Mouse (Mus musculus) layer of hippocampus, postnatal 10 days (tissue): ENCODE data around the gene D630045J12Rik. TPM values are rescaled to one million over a fixed set of nuclear protein-coding genes. Genes with fewer than 3 reads are reported as not detected.

Experiments
- DNase-seq, 2 experiments: peaks; one replicate each; pipeline ENCODE4 v3.0.0; 2021; ENCODE audit warnings: low spot score in 2 of 2
- total RNA-seq, 2 experiments: library from RNA; stranded (reverse); gene quantifications; 2 replicates each; pipeline ENCODE4 v1.2.3; 2021

The D630045J12Rik gene
- total RNA-seq, 2 experiments from 2014 or later, result 40.9 to 41.7 TPM

DNA sequence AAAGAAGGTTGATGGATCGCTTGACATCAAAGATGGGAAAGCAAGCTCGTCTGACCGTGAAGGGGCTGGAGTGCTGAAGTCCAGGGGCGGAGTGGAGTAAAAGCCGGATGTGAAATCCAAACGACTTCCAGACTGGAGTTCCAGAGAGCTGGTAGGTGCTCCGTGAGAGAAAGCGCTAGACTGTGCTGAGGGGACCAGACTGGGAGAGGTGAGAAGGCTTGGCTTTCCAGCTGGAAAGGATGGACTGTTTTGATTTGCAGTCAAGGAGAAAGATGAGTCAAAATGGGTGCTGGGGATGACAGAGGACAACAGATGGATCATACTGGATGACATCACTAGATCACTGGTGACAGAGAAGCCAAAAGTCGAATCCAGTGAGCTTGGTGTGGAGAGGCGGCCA is 58.5 kb downstream of the D630045J12Rik start:
- no peak for DNase-seq

DNA sequence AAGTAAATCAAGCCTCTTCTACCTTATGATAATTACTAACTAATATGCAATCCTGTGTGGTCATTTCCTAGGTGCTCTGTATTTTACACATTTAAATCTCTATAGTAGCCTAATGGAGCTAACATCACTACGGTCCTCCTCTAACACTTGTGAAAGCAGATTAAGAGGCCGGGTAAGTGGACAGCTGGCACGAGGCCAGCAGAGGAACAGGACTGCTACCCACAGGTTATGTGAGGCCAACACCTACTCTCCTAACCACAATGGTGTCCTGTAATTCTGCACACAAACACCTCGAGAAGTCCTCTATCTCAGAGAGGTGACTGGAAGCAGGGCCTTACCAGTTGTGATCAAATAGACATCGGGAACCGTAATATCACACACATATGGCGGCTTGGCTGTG is 59.8 kb downstream of the D630045J12Rik start:
- no peak for DNase-seq

DNA sequence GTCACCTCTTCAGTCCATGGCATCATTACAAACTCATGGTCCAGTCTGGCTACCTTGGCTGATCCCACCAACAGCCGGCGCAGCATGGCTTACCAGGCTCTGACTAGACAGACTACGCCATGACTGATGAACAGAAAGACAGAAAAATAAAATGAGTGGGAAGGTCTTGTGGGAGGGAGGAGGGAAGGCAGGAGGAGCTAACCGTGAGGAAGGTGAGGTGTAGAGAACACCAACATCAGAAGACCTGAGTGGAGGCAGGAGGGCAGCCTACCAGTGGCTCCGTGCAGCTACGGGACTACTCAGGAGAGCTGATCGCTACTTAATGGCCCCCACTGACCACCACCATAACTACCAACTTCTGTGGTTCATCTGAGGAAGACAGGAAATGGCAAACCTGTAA is 60.9 kb downstream of the D630045J12Rik start:
- DNase-seq, result no peak

DNA sequence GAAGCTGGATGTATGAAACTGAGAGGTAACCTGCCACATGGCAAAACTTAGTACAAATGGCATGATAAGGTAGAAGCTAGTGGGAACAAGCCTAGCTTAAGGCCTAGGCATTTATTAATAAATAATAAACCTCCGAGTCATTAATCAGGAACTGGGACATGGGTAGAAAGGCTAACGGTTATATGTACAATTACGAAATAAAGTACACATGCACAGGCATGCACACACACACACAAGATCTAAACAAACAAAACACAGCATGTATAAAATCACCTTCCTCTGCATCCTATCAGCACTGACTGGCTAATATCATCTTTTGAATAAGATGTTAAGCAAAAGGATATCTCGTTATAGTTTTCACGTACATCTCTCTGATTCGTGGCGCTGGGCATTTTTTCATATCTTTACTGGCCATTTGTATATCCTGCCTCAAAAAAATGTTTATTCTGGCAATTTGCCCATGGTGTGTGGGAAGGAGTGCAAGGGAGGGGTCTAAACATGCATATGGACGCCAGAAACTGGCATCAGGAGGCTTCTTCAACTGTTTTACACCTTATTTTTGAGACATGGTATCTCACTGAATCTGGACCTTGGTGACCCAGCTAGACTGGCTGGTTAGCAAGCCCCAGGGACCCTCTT is 67.4 kb downstream of the D630045J12Rik start:
- no peak for DNase-seq

DNA sequence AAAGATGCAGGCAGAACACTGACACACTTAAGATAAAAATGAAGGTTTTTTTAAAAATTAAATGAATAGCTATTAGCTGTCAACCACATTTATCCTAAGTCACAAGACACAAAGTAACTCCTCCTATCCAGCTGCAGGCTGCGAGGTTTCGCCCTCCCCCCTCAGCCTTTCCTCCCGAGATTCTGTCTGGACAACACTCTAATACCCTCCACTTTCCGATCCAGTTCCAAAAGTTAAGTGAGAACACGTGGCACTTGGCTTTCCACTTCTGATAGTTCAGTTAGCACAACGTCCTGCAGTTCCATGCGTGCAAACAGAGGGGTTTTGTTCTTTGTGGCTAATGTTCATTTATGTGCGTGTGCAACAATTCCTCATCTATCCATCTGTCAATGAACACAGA is 69.0 kb downstream of the D630045J12Rik start:
- DNase-seq, result no peak

DNA sequence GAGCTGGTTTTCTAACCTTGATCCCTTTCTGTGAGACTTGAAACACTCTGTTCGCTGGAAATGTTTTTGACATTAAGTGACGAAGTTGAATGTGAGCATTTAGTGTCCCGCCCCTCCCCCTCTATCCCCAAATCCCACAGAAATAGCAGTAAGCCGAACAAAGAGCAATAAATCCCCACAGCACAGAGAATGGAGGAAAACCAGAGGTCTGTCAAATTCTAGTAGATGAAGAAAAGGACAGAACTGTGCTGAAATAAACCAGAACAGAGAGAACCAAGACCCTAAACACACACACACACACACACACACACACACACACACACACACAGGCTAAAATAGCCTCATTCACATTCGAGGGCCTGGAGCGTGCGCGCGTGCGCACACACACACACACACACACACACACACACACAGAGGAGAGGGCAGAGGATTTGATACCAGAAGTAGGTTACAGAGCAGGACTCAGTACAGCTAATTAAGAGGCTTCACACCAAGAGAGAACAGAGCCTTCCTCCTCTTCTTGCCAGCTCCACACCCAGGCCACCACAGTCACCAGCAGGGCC is 72.0 kb downstream of the D630045J12Rik start:
- no peak for DNase-seq

DNA sequence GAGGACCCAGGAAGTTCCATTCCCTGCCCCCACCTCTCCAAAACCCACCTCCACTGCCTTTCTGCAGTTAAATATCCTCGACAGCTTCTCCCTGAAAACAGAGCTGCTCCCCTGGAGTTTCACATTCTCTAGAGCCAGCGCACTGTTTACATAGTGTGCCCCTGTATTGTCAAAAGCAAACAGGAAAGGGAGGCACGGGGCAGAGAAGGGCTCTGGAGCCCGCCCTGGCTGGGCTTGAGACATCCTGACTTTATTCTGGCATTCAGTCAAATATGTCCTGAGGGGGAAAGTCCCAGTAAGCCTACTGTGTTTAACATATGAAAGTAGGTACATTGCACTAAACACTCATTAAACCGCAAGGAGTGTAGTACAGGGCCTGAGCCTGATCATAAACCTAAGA is 73.1 kb downstream of the D630045J12Rik start:
- no peak for DNase-seq

DNA sequence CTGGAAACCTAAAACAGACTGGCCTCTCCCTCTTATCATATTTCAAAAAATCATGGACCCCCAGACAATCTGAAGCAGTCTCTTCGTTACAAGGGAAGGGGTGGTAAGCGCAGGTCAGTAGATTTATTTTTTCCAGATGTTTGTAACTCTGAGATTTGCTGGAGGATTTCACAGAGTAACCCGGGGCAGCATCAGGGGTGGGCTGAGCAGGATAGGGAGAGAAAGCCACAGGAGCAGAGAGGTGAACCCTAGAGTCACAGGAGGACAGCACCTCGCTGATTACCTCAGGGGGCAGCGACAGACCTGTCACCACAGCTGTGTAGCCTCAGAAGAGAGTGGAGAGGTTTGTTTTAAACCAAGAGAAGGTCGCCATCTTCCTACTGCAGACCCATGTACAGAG is 88.4 kb downstream of the D630045J12Rik start:
- no peak for DNase-seq

DNA sequence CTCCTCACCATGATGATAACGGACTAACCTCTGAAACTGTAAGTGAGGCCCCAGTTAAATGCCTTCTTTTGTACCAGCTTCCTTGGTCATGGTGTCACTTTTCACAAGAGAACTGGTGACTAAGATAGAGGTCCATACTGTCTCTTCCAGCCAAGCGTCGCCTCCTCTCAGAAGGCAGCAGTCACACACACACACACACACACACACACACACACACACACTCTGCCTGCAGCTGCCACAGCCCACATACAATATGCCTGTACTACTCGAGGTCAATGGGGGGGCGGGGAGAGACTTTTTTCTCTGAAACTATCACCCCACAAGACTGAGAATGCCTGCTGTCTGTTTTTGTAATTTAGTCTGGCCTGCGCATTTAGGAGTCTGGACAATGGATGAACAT is 89.1 kb downstream of the D630045J12Rik start:
- no peak for DNase-seq

DNA sequence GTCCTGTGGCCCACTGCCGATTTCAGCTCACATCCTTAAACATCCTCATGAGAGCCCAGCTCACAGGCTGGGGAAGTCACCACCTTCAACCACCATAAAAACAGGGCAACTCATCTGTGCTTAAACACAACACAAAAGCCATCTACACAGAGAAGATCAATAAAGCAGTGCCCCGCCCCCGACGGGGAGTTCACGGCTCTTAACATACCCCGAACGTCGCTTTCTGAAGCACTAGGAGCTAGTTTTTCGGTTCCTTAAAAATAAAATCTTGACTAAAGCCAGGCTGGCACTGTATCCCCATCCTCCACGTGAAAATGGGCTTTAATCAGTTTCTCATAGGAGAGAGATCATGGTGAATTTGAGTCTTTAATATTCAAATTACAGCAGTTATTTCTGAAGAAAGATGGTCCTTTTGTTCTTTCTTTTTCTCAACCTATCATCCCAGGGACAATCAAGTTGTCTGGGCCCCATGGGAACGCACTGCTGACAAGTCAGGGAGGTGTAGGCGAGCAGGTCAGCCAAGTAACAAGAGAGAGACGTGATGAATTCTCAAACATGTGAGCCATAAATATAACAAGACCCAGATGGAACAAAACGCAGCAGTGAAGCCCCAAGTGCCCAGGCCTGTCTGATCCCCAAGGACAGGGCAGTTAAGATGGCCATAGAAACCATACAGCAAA is 90.8 kb downstream of the D630045J12Rik start:
- DNase-seq, result no peak

DNA sequence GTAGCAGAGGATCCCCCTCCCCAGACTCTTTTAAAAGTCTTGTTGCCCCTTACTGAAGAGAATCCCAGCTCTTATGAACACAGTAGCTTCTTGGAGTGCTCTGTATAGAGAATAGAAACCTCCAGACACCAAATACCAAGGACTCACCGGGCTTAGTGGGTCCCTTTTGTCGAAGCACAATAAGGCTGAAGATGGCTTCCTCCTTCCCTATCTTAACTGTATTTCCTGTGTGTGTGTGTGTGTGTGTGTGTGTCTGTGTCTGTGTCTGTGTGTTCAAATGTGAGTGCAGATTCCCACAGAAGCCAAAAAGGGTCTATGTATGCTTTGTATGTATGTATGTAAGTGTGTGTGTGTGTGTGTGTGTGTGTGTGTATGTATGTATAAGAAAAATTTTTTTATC is 93.3 kb downstream of the D630045J12Rik start:
- no peak for DNase-seq

DNA sequence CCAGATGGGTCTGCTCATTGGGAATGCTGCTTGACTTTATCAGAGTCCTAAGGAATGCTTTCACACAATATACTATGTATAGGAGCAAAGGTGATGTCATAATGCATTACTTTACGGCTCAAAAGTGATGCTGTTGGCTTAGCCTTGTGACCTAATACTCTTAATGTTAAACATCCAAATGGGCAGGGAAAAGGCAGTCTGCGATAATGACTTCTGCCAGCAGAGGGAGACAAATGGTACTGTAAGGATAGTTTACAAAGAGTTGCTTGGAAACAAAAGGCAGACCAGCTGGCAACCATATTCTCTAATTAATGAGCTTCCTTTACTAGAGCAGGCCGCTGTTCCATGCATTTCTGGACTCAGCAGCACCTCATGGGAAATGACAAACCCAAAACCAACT is 93.7 kb downstream of the D630045J12Rik start:
- peak; percentile 91 to 92 for DNase-seq

DNA sequence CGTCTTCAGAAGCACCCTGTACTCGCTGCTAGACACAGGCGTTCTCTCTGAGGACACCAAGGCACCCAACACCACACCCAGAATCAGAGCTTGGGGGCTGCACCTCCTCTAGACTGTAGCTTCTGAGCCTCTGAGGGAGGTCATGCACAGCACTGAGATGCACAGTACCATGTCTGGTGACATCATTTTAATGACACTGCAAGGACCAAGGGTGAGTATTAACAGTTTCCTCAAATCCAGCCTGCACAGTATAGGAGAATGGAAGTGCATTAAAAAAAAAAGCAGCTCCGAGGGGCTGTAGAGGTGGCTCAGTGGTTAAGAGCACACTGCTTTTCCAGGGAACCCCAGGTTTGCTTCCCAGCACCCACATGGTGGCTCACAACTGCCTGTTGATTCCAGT is 94.2 kb downstream of the D630045J12Rik start:
- DNase-seq, result no peak

DNA sequence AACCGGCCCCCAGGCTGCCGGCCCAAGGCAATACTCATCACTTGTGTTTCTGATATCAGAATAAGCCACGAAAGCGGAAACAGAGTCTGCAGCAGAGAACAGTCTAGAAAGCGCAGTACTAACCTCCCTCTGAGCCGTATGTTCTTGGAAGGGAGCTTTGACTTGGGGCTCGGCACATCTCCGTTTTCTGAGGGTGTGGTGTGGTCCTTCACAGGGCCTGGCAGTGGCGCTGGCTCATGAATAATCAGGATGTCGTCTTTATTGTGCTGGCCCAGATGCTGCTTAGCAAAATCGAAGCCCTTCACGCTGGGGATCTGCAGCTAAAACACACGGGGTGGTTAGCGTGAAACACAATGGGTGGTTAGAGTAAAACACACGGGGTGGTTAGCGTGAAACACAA is 95.9 kb downstream of the D630045J12Rik start:
- no peak for DNase-seq

DNA sequence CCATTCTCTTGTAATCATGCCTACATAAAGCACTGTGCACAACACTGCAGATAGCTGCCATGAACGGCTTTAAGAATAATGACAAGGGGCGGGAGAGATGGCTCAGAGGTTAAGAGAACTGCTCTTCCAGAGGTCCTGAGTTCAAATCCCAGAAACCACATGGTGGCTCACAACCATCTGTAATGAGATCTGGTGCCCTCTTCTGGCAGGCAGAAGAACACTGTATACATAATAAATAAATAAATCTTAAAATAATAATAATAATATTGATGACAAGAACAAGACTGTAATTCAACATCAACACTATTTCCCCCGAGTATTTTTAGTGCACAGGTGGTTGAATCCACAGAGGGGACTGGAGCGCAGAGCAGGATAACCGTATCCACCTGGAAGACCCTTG is 97.6 kb downstream of the D630045J12Rik start:
- DNase-seq, result no peak

DNA sequence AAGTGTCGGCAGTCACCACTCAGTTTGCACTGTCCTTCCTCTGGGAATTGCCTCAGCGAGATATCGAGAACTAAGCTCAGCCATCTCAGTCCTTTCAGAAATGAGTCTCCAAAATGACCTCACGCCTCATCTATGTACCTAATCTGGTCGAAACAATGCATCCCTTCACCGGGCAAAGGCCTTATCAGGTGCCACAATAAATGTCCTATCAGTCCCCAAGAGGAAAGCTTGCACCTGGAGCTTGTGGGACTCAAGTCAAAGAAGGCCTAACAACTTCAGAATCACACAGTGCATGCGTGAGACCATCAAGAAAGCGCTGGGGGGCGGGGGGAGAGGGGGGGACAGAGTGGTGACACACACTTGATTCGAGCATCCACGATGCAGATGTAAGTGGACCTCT is 101.5 kb downstream of the D630045J12Rik start:
- DNase-seq, result no peak

DNA sequence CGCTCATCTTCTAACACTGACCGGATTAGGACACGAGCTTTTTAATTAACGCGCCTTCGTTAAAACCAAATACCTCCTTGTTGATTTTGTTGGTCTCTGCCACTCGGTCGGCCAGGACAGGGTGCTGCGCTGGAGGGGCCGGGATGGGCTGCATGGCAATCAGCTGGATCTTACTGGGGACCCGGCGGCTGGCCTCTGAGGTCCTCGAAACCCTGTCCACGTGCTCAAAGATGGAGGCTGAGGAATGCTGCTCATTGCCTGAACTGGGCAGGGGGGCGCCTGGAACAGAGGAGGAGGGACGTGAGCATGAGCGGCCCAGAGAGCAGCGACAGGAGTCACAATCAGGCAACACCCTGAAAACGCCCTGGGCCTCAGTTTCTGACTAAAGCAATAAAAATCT is 104.3 kb downstream of the D630045J12Rik start:
- DNase-seq, result no peak

DNA sequence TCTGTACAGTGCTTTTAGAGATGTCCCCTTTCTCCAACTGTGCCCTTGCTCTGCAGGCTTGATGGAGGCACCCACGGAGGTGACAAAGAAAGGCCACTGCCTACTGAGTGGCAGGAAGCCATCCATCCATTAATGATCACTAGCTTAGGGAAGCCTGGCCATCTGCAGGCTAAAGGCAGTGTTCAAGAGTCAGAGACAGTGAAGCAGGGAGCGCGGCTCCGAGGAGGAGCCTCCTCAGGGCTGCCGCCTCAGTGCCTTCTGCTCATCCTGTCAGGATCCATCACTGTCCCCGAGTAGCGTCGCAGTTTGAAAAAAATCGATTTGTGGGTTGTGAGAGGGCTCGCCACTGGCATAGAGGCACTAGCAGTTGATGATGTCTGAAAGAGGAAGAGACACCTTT is 105.2 kb downstream of the D630045J12Rik start:
- no peak for DNase-seq

DNA sequence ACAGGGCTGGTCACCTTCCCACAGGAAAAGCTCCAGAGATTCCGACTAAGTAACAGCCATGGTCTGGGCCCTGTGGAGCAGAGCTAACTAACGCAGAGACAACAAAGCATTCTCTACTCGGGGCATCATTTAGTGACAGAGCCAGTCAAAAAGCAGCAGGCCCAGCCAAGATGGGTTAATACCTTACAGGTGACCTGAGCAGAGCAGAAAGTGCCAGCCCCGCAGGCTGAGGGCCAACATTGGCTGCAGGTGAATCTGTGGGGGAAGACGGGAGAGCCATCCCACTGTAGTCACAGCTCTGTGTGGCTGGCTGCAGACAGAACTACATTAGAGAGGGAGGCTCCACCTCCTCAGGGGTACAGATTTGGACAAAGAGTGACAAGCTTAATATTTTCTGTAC is 106.5 kb downstream of the D630045J12Rik start:
- no peak for DNase-seq

DNA sequence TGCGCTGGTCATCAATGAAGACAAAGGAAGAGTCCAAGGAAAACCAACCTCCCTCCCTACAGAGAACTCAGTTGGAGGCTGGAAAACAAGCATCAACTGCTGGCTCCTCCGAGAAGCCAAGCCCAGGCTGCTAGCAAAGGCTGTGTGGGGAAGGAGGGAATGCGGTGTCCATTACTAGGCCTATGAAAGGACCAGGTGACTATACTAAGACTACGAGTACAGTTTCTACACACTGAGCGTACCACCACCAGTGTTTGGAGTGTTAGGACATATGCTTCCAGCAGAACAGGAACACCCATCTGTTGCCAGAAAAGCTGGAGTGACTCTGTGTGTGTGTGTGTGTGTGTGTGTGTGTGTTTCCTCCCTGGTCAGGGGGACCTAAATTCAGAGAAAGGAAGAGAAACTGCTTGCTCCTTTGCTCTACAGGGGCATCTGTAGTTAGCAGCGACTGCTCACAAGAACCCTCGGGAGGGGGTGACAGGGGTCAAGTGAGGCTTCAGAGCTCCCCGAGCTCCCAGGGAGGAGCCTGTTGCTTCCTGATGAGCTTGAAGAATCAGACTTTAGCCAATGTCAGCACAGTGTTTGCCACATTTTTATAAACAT is 108.2 kb downstream of the D630045J12Rik start:
- DNase-seq, result peak; percentile 36 to 37

DNA sequence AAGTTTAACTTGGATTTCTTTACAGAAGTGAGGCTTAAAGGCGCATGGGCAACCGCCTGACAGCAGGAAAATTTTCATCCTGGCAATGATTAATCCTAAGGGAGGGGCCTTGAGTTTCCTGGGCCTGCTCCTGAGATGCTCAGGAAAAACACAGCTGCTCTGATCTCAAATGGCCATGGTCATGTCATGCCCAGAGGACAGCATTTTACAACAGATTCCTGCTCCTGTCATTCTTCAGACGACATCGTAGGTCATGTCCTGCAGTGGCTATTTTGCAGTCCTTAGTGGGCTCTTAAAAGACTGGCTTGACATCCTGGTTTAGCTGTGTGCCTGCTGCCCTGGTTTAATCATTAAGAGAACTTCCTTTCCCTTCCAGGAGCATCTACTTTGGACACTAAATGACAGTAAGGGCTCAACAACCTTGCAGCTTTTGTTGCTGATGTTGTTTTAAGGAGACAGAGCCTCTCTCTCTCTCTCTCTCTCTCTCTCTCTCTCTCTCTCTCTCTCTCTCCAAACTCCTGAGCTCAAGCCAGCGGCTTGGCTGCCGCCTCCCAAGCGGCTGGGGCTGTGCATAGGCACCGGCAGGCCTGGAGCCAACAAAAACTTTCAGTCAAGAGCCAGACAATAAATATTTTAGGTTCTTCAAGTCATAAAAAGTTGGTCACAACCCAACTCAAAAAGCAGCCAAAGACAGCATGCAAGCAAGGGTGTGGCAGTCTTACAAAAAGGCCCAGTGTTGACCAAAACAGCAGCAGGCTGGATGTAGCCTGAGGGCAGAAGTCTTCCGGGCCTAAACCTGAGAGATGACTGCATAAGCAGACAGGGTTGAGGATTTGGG is 109.4 kb downstream of the D630045J12Rik start:
- no peak for DNase-seq

DNA sequence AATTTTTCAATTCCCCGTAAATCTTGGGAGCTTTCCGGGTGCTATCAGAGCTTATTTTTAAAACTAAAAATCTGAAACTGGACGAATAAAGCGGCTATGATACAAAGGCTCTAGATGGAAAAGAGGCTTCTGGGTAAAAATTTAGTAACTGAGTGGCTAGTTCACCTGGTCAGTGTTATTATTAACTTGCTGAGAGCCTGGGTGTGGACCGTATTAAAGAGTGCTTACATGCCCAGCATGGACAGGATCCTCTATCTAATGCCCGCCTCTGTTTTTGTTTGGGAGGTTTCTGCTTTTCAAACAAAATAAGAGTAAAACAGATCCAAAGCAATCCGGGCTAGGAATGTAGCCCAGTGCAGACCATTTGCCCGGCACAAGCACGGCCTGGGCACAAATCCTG is 113.4 kb downstream of the D630045J12Rik start:
- no peak for DNase-seq
